Mouse (Mus musculus) small intestine, adult 2 months (tissue): ENCODE measurements around the gene Scube3. TPM values are rescaled to one million over a fixed set of nuclear protein-coding genes. Genes with fewer than 3 reads are reported as not detected.

ENCODE experiments used
- H3K27ac ChIP-seq: fragments of 200-500 bp; 2 replicates; pipeline ENCODE4 v1.5.1; 2012; ENCODE audit warnings: low read depth, low read length, control low read depth, inconsistent platforms; ENCODE audit not compliant: insufficient read depth
- H3K27me3 ChIP-seq: fragments of 200-500 bp; 2 replicates; pipeline ENCODE4 v1.6.1; 2012; ENCODE audit warnings: mild to moderate bottlenecking, moderate library complexity, low read length, inconsistent platforms; ENCODE audit not compliant: control insufficient read depth, insufficient read depth
- H3K36me3 ChIP-seq: fragments of 200-500 bp; 2 replicates; pipeline ENCODE4 v1.6.1; 2012; ENCODE audit warnings: mild to moderate bottlenecking, low read length, control low read depth, inconsistent platforms; ENCODE audit not compliant: control insufficient read depth, insufficient read depth
- H3K4me1 ChIP-seq: fragments of 200-500 bp; 2 replicates; pipeline ENCODE4 v1.6.1; 2012; ENCODE audit warnings: low read length, inconsistent platforms, mixed read lengths; ENCODE audit not compliant: control insufficient read depth, insufficient read depth, insufficient read length
- H3K4me3 ChIP-seq: fragments of 200-500 bp; 2 replicates; pipeline ENCODE4 v1.5.1; 2012; ENCODE audit warnings: low read depth, mild to moderate bottlenecking, control low read depth, inconsistent platforms, low read length, moderate library complexity
- CTCF ChIP-seq: fragments of 200-500 bp; IDR thresholded peaks from 2 replicates; pipeline ENCODE4 v1.5.1; 2012; ENCODE audit warnings: low read depth, mild to moderate bottlenecking, control low read depth, inconsistent platforms, low read length, moderate library complexity, mixed read lengths; ENCODE audit not compliant: insufficient replicate concordance, insufficient read length; ENCODE audit errors: extremely low read depth
- POLR2A ChIP-seq: fragments of 200-500 bp; IDR thresholded peaks from 2 replicates; pipeline ENCODE4 v1.6.1; 2012; ENCODE audit warnings: low read depth, mild to moderate bottlenecking, control low read depth, inconsistent platforms, low read length, moderate library complexity
- WGBS: fragments of 180-500 bp; shearing (Covaris S2); methylation state at CpG from one replicate; pipeline ENCODE4 v1.1.7; 2018; 5-methylcytosine and 5-hydroxymethylcytosine counted together
- polyA plus RNA-seq: library from polyadenylated mRNA; depleted of rRNA; stranded (reverse); fragments of >200 nt; gene quantifications from 2 replicates; pipeline ENCODE4 v1.2.3, GENCODE M21; 2012

The Scube3 gene
- polyA plus RNA-seq, 1 experiment: 1.2 TPM

DNA sequence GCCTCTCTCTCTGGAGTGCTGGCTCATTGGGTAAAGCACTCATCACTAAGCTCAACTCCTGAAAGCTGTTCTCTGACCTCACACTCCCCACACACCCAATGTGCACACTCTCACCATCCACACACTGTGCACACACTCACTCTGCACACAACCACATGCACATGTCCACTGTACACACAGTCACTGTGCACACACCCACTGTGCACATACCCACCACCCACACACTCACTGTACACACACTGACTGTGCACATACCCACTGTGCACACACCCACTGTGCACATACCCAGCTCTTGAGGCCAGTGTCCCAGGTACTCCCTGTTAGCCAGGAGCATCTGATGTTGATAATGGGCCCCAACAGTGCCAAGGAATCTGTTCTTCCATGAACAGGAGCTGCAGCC is 10.8 kb upstream of the Scube3 start:
- Histone ChIP-seq H3K27me3 (peaks cover 5% of the 10 kb centered on the region), H3K27ac (no peak overlapping the region), H3K36me3 (no peaks in the 10 kb centered on the region), H3K4me1 (no peaks in the 10 kb centered on the region), H3K4me3 (no peak overlapping the region)
- no peak for TF ChIP-seq POLR2A
- no peak for TF ChIP-seq CTCF

DNA sequence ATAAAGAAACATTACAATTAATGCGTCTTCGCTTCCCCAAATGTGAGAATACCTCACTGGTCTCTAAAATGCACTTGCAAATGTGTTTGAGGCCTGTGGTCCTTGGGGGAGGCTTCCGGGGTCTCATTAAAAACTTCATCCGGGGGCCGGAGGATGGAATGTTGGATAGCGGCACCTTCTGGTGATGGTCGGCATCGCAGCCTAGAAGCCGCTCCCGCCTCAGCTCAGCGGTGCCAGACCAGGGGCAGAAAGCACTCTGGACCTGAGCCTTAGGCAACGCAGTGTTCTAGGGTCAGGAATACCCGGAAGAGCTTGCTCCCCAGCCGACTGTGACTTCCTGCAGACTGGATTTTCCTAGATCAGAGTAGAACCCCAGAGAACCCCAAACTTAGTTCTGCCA is 8.7 kb upstream of the Scube3 start:
- peaks cover 7% of the 10 kb centered on the region for H3K27me3 ChIP-seq
- H3K4me1 ChIP-seq: no peaks in the 10 kb centered on the region
- no peaks in the 10 kb centered on the region for H3K36me3 ChIP-seq
- no peak overlapping the region for H3K27ac ChIP-seq
- TF ChIP-seq CTCF (peak; percentile 76; the same call in 1 of the 2 replicates), POLR2A (no peak)
- H3K4me3 ChIP-seq: no peak overlapping the region
- 6% methylated on average over 14 of the region's 14 CpGs for WGBS

DNA sequence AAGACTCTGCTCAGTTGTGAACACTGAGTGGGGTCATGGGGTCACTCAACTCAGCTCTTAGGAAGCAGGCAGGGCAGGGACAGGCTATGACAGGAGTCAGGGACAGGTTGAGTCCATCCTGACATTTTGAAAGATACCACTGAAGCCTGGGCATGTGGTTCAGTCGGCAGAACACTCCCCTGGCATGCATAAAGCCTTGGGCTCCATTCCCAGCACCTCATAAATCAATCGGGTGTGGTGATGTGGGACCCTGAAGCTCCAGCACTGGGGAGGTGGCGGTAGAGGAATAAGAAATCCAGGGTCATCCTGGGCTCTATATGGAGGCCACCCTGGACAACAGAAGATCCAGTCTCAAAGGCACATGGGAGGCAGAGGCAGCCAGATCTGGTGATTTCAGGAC is 6.4 kb upstream of the Scube3 start:
- no peak overlapping the region for H3K4me3 ChIP-seq
- H3K36me3 ChIP-seq: no peaks in the 10 kb centered on the region
- no peaks in the 10 kb centered on the region for H3K4me1 ChIP-seq
- TF ChIP-seq POLR2A (no peak), CTCF (no peak)
- 50% methylated on average over 3 of the region's 3 CpGs for WGBS
- H3K27me3 ChIP-seq: peaks cover 7% of the 10 kb centered on the region
- no peak overlapping the region for H3K27ac ChIP-seq

DNA sequence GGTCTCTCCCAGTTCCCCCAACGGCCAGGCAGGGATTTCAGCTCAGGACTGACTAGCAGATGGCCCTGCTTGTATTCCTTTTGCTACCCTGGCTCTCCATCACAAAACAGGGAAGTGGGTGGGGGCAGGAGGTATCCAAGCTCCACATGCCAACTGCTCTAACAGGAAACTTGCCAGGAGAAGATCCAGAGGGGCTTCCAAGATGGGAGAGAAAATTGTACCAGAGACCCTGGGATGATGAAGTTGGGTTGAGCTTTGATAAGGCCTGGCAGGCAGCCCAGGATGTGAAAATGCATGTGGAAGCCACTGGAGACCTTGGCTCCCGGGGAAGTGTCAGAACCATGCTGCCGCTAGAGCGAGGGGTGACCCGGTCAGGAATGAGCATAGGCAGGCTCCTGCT is 5.7 kb upstream of the Scube3 start:
- WGBS: 35% methylated on average over 5 of the region's 5 CpGs
- H3K27me3 ChIP-seq: peaks cover 13% of the 10 kb centered on the region
- TF ChIP-seq POLR2A (no peak), CTCF (no peak)
- no peaks in the 10 kb centered on the region for H3K4me1 ChIP-seq
- no peak overlapping the region for H3K4me3 ChIP-seq
- no peak overlapping the region for H3K27ac ChIP-seq
- no peaks in the 10 kb centered on the region for H3K36me3 ChIP-seq

DNA sequence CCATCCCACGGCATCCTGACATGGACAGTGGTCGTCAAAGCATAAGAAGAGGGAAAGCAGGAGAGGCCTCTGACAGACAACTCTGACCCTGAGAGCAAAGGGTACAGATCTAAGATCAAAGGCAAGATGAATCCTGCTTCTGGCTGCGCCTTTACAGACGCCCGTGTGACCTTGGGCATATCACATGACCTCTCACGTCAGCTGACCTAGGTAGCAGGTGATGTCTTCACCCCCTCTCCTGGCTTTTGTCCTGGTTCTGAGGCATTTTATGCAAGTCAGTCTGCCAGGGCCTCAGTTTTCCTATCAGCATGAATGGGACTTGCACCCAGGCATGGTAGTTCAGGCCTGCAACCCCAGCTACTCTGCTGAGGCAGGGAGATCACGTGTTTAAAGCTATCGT is 3.9 kb upstream of the Scube3 start:
- Histone ChIP-seq H3K27ac (no peak overlapping the region), H3K36me3 (no peaks in the 10 kb centered on the region), H3K4me3 (no peak overlapping the region), H3K27me3 (peaks cover 29% of the 10 kb centered on the region), H3K4me1 (0 out of 2 replicates have a peak, but pooled peaks cover 2% of the 10 kb centered on the region)
- WGBS: 76% methylated on average over 8 of the region's 8 CpGs
- TF ChIP-seq CTCF (no peak), POLR2A (no peak)

DNA sequence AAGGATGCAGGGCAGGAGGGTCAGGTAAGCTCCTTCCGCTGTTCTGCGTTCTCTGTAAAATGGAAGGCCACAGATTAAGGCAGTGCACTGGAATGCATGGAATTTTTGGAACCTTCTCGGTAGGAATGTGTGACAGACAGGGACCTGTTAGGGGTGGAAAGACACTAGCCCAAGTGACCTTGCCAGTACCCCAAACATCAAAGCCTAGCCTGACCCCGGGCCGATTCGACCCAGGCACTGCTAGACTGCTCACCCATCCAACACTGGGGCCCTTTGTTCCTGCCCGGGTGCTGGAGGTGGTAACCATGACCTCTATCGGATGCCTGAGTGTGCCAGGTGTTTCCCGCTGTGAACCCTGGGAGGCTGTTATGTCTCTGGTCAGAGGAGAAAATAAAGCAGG is 3.3 kb upstream of the Scube3 start:
- TF ChIP-seq CTCF (no peak), POLR2A (no peak)

DNA sequence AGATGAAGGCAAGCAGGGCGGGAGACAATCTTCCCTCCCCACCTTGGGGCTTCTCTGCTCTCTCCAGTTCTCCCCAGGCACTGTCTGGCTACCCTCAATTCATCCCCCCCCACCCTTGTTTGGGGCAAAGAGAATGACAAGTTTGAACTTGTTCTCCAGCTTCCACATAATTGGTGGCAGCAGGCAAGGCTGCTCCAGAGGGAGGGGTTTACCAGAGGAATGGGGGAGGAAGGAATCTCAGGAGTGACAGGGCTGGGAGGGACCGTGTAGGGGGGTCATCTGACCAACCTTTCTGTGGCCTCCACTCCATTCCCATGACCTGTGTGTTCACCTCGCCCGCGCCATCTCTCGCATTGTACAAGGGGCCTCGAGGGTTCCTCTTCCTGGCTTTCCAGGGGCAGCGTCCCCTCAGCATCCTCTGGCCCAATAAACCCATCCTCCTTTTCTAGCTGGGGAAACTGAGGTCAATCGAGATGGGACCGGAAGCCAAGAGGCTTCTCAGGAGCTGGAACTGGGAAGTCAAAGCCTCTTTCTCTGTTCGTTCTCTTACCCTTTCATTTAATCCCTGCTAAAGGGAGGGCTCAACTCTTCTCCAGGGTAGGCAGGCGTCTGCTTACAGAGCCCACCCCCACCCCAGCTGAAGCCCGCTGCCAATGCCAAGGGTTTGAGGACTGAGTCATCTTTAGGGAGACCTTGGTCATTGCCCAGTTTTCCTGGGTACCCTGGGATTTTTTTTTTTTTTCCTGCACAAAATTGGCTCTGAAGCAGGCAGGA is 1.3 kb upstream of the Scube3 start:
- Histone ChIP-seq H3K4me3 (no peak overlapping the region), H3K27ac (no peak overlapping the region), H3K36me3 (no peaks in the 10 kb centered on the region), H3K27me3 (peaks cover 41% of the 10 kb centered on the region), H3K4me1 (0 out of 2 replicates have a peak, but pooled peaks cover 4% of the 10 kb centered on the region)
- 54% methylated on average over 13 of the region's 13 CpGs for WGBS
- TF ChIP-seq POLR2A (no peak), CTCF (no peak)

More for the DNA sequence above, 3.3 kb upstream of the Scube3 start:
- Histone ChIP-seq H3K27ac (no peak overlapping the region), H3K4me1 (0 out of 2 replicates have a peak, but pooled peaks cover 2% of the 10 kb centered on the region), H3K4me3 (no peak overlapping the region), H3K36me3 (no peaks in the 10 kb centered on the region), H3K27me3 (peaks cover 29% of the 10 kb centered on the region)
- WGBS: 56% methylated on average over 9 of the region's 9 CpGs
